Mouse (Mus musculus): Measurements from ENCODE around the gene Sestd1. TPM values are rescaled to one million over a fixed set of nuclear protein-coding genes. Genes with fewer than 3 reads are reported as not detected.
A peak's percentile ranks its signal among the peaks of the same experiment; 100 is the strongest.

Sestd1 gene
- 46.6 and 60.2 TPM in 2 replicates for polyA plus RNA-seq (2012; rRNA removed)

GRCm38 (mm10) chr2:77280512-77281409 lies at the start of gene Sestd1:
Gene Sestd1 (minus strand): TSS chr2:77280592.
- peak; percentile 73 for DNase-seq (ENCODE audit: low read depth)
- TF ChIP-seq POLR2A (IDR thresholded peaks at IDR 0.05; ENCODE audit: borderline replicate concordance, extremely low read depth, insufficient read depth, insufficient read length, poor library complexity, severe bottlenecking) (peak; percentile 58; the same call in 1 of the 2 replicates), CTCF (IDR thresholded peaks at IDR 0.05; ENCODE audit: borderline replicate concordance, extremely low read depth, insufficient read depth, insufficient read length) (no peak)

DNA sequence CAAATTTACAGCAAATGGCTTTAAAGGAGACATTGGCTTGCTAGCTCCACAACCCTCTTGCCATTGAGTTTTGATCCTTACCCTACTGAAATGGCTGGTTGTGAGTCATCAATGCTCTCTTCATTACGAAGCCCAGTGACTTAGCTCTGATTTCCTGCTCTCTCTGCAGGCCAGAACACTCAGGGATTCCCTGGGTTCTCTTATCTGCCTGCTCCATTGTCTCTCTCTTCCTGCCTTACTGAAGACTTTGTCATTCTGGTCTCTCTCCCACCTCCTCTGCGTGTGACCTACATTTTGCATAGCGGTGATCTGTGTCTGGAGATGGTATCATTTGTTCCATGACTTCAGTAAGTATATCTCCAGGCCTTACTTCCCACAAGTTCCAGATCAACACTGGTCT lies 46.9 kb upstream of the Sestd1 start:
- TF ChIP-seq POLR2A (IDR thresholded peaks at IDR 0.05; ENCODE audit: borderline replicate concordance, extremely low read depth, insufficient read depth, insufficient read length, poor library complexity, severe bottlenecking) (no peak), CTCF (IDR thresholded peaks at IDR 0.05; ENCODE audit: borderline replicate concordance, extremely low read depth, insufficient read depth, insufficient read length) (no peak)
- no peak for DNase-seq (ENCODE audit: low read depth)

- peak; percentile 38 for DNase-seq (ENCODE audit: low read depth)
- TF ChIP-seq CTCF (IDR thresholded peaks at IDR 0.05; ENCODE audit: borderline replicate concordance, extremely low read depth, insufficient read depth, insufficient read length), result no peak
- no peak for TF ChIP-seq POLR2A (IDR thresholded peaks at IDR 0.05; ENCODE audit: borderline replicate concordance, extremely low read depth, insufficient read depth, insufficient read length, poor library complexity, severe bottlenecking)
Measured at GRCm38 (mm10) chr2:77323739-77324138, 43.3 kb upstream of the Sestd1 start.

- TF ChIP-seq POLR2A (IDR thresholded peaks at IDR 0.05; ENCODE audit: borderline replicate concordance, extremely low read depth, insufficient read depth, insufficient read length, poor library complexity, severe bottlenecking) (no peak), CTCF (IDR thresholded peaks at IDR 0.05; ENCODE audit: borderline replicate concordance, extremely low read depth, insufficient read depth, insufficient read length) (no peak)
- peak; percentile 36 for DNase-seq (ENCODE audit: low read depth)
Measured at GRCm38 (mm10) chr2:77323156-77323555, 42.8 kb upstream of the Sestd1 start.

- TF ChIP-seq POLR2A (IDR thresholded peaks at IDR 0.05; ENCODE audit: borderline replicate concordance, extremely low read depth, insufficient read depth, insufficient read length, poor library complexity, severe bottlenecking) (no peak), CTCF (IDR thresholded peaks at IDR 0.05; ENCODE audit: borderline replicate concordance, extremely low read depth, insufficient read depth, insufficient read length) (no peak)
- DNase-seq (ENCODE audit: low read depth), result no peak
Measured at GRCm38 (mm10) chr2:77319196-77319595, 38.8 kb upstream of the Sestd1 start.

DNA sequence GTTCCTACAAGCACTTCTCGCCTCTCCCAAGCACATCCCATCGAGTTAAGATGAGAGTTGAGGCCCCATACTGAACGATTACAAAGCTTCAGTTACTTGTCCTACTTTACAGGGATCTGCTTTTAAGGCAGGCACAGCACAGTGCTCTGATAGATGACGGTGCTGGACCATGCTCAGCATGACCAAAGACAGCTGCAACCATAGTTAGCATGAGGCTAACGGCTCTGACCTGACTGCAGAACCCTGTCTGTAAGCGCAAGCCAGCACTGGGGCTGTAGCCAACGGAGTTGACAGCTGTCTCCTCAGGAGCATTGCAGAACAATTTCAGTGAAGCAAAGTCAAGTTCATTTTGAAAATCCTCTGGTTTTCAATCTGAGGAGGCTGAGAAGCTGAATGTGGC lies 36.6 kb upstream of the Sestd1 start:
- DNase-seq (ENCODE audit: low read depth), result peak; percentile 69
- no peak for TF ChIP-seq POLR2A (IDR thresholded peaks at IDR 0.05; ENCODE audit: borderline replicate concordance, extremely low read depth, insufficient read depth, insufficient read length, poor library complexity, severe bottlenecking)
- TF ChIP-seq CTCF (IDR thresholded peaks at IDR 0.05; ENCODE audit: borderline replicate concordance, extremely low read depth, insufficient read depth, insufficient read length), result no peak

DNA sequence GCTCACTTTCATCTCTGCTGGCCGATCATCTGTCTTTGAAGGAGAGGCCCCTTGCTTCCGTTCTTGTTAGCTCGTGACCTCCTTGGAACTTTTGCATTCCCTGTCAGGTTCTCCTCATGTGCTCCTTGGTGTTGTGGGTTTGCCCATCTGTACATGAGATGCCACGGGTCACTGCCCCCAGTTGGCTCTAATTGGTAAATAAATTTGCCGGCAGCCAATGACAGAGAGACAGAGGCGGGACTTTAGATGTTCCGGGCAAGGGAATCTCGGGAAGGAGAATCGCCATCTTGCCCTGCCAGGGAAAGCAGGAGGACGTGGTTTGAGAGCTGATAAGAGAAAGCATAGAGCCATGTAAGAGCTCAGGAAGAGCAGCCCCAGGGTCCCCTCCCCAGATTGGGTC lies 33.5 kb upstream of the Sestd1 start:
- TF ChIP-seq CTCF (IDR thresholded peaks at IDR 0.05; ENCODE audit: borderline replicate concordance, extremely low read depth, insufficient read depth, insufficient read length), result no peak
- no peak for TF ChIP-seq POLR2A (IDR thresholded peaks at IDR 0.05; ENCODE audit: borderline replicate concordance, extremely low read depth, insufficient read depth, insufficient read length, poor library complexity, severe bottlenecking)

DNA sequence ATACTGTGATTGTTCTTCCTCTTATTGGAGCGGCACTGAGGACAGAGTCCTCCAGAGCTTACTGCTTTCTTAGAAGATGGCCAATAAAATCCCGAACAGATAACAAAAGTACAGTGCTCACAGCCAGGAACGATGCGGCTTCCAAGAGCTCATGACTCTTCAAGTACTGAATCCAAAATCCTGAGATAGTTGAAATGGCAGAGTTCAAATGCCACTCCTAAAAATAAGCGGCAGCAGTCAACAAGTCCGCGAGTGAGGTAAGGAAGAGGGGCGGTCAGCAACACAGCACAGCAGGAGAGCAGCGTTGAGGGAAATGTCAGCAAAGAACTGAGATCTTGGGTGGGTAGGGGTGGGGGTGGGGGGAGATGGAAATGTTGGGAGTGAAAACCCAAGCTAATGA lies 32.2 kb upstream of the Sestd1 start:
- no peak for DNase-seq (ENCODE audit: low read depth)
- TF ChIP-seq POLR2A (IDR thresholded peaks at IDR 0.05; ENCODE audit: borderline replicate concordance, extremely low read depth, insufficient read depth, insufficient read length, poor library complexity, severe bottlenecking), result no peak
- no peak for TF ChIP-seq CTCF (IDR thresholded peaks at IDR 0.05; ENCODE audit: borderline replicate concordance, extremely low read depth, insufficient read depth, insufficient read length)

More for the DNA sequence above, 33.5 kb upstream of the Sestd1 start:
- DNase-seq (ENCODE audit: low read depth), result no peak

- TF ChIP-seq POLR2A (IDR thresholded peaks at IDR 0.05; ENCODE audit: borderline replicate concordance, extremely low read depth, insufficient read depth, insufficient read length, poor library complexity, severe bottlenecking) (no peak), CTCF (IDR thresholded peaks at IDR 0.05; ENCODE audit: borderline replicate concordance, extremely low read depth, insufficient read depth, insufficient read length) (peak; percentile 55)
- no peak for DNase-seq (ENCODE audit: low read depth)
Measured at GRCm38 (mm10) chr2:77309313-77309712, 28.9 kb upstream of the Sestd1 start.

GRCm38 (mm10) chr2:77304494-77304893 lies 24.1 kb upstream of the Sestd1 start:
- DNase-seq (ENCODE audit: low read depth), result no peak

GRCm38 (mm10) chr2:77303716-77304115 lies 23.3 kb upstream of the Sestd1 start:
- no peak for DNase-seq (ENCODE audit: low read depth)
- TF ChIP-seq POLR2A (IDR thresholded peaks at IDR 0.05; ENCODE audit: borderline replicate concordance, extremely low read depth, insufficient read depth, insufficient read length, poor library complexity, severe bottlenecking), result no peak
- TF ChIP-seq CTCF (IDR thresholded peaks at IDR 0.05; ENCODE audit: borderline replicate concordance, extremely low read depth, insufficient read depth, insufficient read length), result no peak

More at GRCm38 (mm10) chr2:77304494-77304893, 24.1 kb upstream of the Sestd1 start:
- no peak for TF ChIP-seq POLR2A (IDR thresholded peaks at IDR 0.05; ENCODE audit: borderline replicate concordance, extremely low read depth, insufficient read depth, insufficient read length, poor library complexity, severe bottlenecking)
- no peak for TF ChIP-seq CTCF (IDR thresholded peaks at IDR 0.05; ENCODE audit: borderline replicate concordance, extremely low read depth, insufficient read depth, insufficient read length)

Measured in brain, embryonic 14.5 days (tissue).